Mouse (Mus musculus) G1E (cell line): Measurements from ENCODE around the gene Dlk1.

Source experiments
- CTCF ChIP-seq: IDR thresholded peaks from 2 replicates; pipeline ENCODE4 v1.5.1; 2012; ENCODE audit warnings: low read depth, low read length, inconsistent platforms, mixed read lengths
- GATA2 ChIP-seq: IDR thresholded peaks from 2 replicates; pipeline ENCODE4 v1.6.1; 2012; ENCODE audit warnings: low read depth, low read length, inconsistent platforms, borderline replicate concordance

DNA sequence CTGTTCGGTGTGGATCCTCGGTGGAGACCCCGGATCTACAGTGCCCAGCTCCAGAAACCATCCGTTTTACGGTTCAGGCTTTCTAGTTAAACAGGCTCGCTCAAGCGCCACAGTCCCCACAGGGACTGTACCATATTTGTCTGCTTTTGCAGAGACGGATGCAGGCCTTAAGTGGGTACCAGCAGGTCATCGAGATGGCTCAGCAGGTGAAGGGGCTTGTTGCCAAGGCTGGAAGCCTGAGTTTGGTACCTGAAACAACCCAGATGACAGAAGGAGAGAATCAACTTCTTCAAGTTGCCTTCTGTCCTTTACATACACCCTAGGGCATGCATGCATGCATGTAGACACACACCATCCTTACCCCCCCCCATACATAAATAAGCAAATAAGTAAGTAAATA, 40.8 kb downstream of the Dlk1 start:
- no peak for TF ChIP-seq CTCF
- TF ChIP-seq GATA2, result no peak
